Mouse (Mus musculus) MEL (cell line): Measurements from ENCODE around the gene Zdhhc9. TPM values are rescaled to one million over a fixed set of nuclear protein-coding genes. Genes with fewer than 3 reads are reported as not detected.

Experiments
- DNase-seq: peaks from one replicate; pipeline ENCODE4 v3.0.0; 2011; ENCODE audit warnings: low read depth, low spot score
- H3K27ac ChIP-seq: 2 replicates; pipeline ENCODE4 v1.5.1; 2012; ENCODE audit warnings: low read depth, mild to moderate bottlenecking, control low read depth, low read length, moderate library complexity; ENCODE audit not compliant: control insufficient read depth
- H3K27me3 ChIP-seq, 2 experiments: fragments of 150-350 bp in 1 of 2; sonication (generic) in 1 of 2; 2 replicates each; pipeline ENCODE4 v1.6.1; 2012; ENCODE audit warnings: low read length in 2 of 2, mild to moderate bottlenecking in 2 of 2, improper control_type of control experiment in 1 of 2, moderate library complexity in 1 of 2; ENCODE audit not compliant: insufficient read depth in 2 of 2, control insufficient read depth in 1 of 2
- H3K36me3 ChIP-seq, 2 experiments: 2 replicates each; pipeline ENCODE4 v1.6.1; 2012 to 2014; ENCODE audit warnings: low read length in 2 of 2, improper control_type of control experiment in 1 of 2, inconsistent platforms in 1 of 2, mild to moderate bottlenecking in 1 of 2; ENCODE audit not compliant: insufficient read depth in 2 of 2, control insufficient read depth in 1 of 2
- H3K4me1 ChIP-seq, 2 experiments: fragments of 150-350 bp in 1 of 2; sonication (generic) in 1 of 2; 2 replicates each; pipeline ENCODE4 v1.6.1; 2012; ENCODE audit warnings: low read length in 2 of 2, improper control_type of control experiment in 1 of 2, mild to moderate bottlenecking in 1 of 2; ENCODE audit not compliant: insufficient read depth in 2 of 2, control insufficient read depth in 1 of 2
- H3K4me3 ChIP-seq, 2 experiments: fragments of 150-350 bp in 1 of 2; sonication (generic) in 1 of 2; 2 replicates each; pipeline ENCODE4 v1.5.1; 2012; ENCODE audit warnings: low read depth in 2 of 2, low read length in 2 of 2, mild to moderate bottlenecking in 2 of 2, moderate library complexity in 2 of 2, control low read depth in 1 of 2, improper control_type of control experiment in 1 of 2; ENCODE audit not compliant: control insufficient read depth in 1 of 2, insufficient read depth in 1 of 2
- H3K79me2 ChIP-seq: 2 replicates; pipeline ENCODE4 v1.6.1; 2012; ENCODE audit warnings: mild to moderate bottlenecking, low read length, moderate library complexity; ENCODE audit not compliant: control insufficient read depth, poor library complexity, insufficient read depth
- H3K9ac ChIP-seq: 2 replicates; pipeline ENCODE4 v1.6.1; 2012; ENCODE audit warnings: low read depth, mild to moderate bottlenecking, control low read depth, low read length, moderate library complexity; ENCODE audit not compliant: control insufficient read depth, poor library complexity, severe bottlenecking
- H3K9me3 ChIP-seq: fragments of 150-350 bp; sonication (generic); replicated peaks from 2 replicates; pipeline ENCODE4 v1.6.1; 2012; ENCODE audit warnings: mild to moderate bottlenecking, low read length, improper control_type of control experiment, moderate library complexity; ENCODE audit not compliant: insufficient read depth
- BHLHE40 ChIP-seq: IDR thresholded peaks from 2 replicates; pipeline ENCODE4 v1.6.1; 2012; ENCODE audit warnings: low read depth, mild to moderate bottlenecking, inconsistent platforms, low read length, improper control_type of control experiment, borderline replicate concordance
- CHD1 ChIP-seq: IDR thresholded peaks from 2 replicates; pipeline ENCODE4 v1.6.1; 2012; ENCODE audit warnings: low read depth, mild to moderate bottlenecking, inconsistent platforms, low read length, improper control_type of control experiment
- CHD2 ChIP-seq: IDR thresholded peaks from 2 replicates; pipeline ENCODE4 v1.6.1; 2011; ENCODE audit warnings: low read length, improper control_type of control experiment
- E2F4 ChIP-seq: IDR thresholded peaks from 2 replicates; pipeline ENCODE4 v1.6.1; 2011; ENCODE audit warnings: low read depth, low read length, improper control_type of control experiment, borderline replicate concordance
- EP300 ChIP-seq, 2 experiments: IDR thresholded peaks; 2 replicates each; pipeline ENCODE4 v1.6.1; 2011; ENCODE audit warnings: improper control_type of control experiment in 2 of 2, low read length in 2 of 2, low read depth in 1 of 2, mild to moderate bottlenecking in 1 of 2
- ETS1 ChIP-seq: IDR thresholded peaks from 2 replicates; pipeline ENCODE4 v1.6.1; 2012; ENCODE audit warnings: low read depth, mild to moderate bottlenecking, inconsistent platforms, low read length, improper control_type of control experiment, moderate library complexity
- GABPA ChIP-seq: IDR thresholded peaks from 2 replicates; pipeline ENCODE4 v1.6.1; 2012; ENCODE audit warnings: low read depth, mild to moderate bottlenecking, inconsistent platforms, low read length, improper control_type of control experiment, moderate library complexity
- GATA1 ChIP-seq: IDR thresholded peaks from 2 replicates; pipeline ENCODE4 v1.6.1; 2011; ENCODE audit warnings: low read depth, low read length, improper control_type of control experiment
- HCFC1 ChIP-seq: IDR thresholded peaks from 2 replicates; pipeline ENCODE4 v1.6.1; 2012; ENCODE audit warnings: low read depth, mild to moderate bottlenecking, inconsistent platforms, low read length, improper control_type of control experiment, moderate library complexity
- KAT2A ChIP-seq: conservative IDR thresholded peaks from 2 replicates; pipeline ENCODE4 v1.6.1; 2012; ENCODE audit warnings: low read depth, low read length, improper control_type of control experiment, inconsistent platforms
- MAX ChIP-seq: IDR thresholded peaks from 2 replicates; pipeline ENCODE4 v1.6.1; 2011; ENCODE audit warnings: low read length, improper control_type of control experiment
- MAZ ChIP-seq: IDR thresholded peaks from 2 replicates; pipeline ENCODE4 v1.6.1; 2012; ENCODE audit warnings: low read depth, mild to moderate bottlenecking, inconsistent platforms, low read length, improper control_type of control experiment
- MEF2A ChIP-seq: IDR thresholded peaks from 2 replicates; pipeline ENCODE4 v1.6.1; 2014; ENCODE audit warnings: low read depth, mild to moderate bottlenecking, inconsistent platforms, low read length, improper control_type of control experiment; ENCODE audit not compliant: poor library complexity, insufficient replicate concordance, severe bottlenecking; ENCODE audit errors: extremely low read depth
- MYB ChIP-seq: IDR thresholded peaks from 2 replicates; pipeline ENCODE4 v1.6.1; 2011; ENCODE audit warnings: mild to moderate bottlenecking, low read depth, low read length, improper control_type of control experiment
- NRF1 ChIP-seq: IDR thresholded peaks from 2 replicates; pipeline ENCODE4 v1.6.1; 2014; ENCODE audit warnings: low read depth, mild to moderate bottlenecking, inconsistent platforms, low read length, improper control_type of control experiment, moderate library complexity; ENCODE audit not compliant: poor library complexity, insufficient read depth, severe bottlenecking
- POLR2AphosphoS2 ChIP-seq: IDR thresholded peaks from 2 replicates; pipeline ENCODE4 v1.6.1; 2011; ENCODE audit warnings: low read length, improper control_type of control experiment
- RAD21 ChIP-seq: IDR thresholded peaks from 2 replicates; pipeline ENCODE4 v1.6.1; 2011; ENCODE audit warnings: mild to moderate bottlenecking, low read depth, low read length, improper control_type of control experiment
- SIN3A ChIP-seq: IDR thresholded peaks from 2 replicates; pipeline ENCODE4 v1.6.1; 2012; ENCODE audit warnings: low read length, improper control_type of control experiment, inconsistent platforms
- SMC3 ChIP-seq: IDR thresholded peaks from 2 replicates; pipeline ENCODE4 v1.6.1; 2011; ENCODE audit warnings: low read depth, low read length, improper control_type of control experiment
- TAL1 ChIP-seq: IDR thresholded peaks from 2 replicates; pipeline ENCODE4 v1.6.1; 2012; ENCODE audit warnings: mild to moderate bottlenecking, inconsistent platforms, low read length, moderate library complexity, mixed read lengths
- TBP ChIP-seq: IDR thresholded peaks from 2 replicates; pipeline ENCODE4 v1.8.0; 2011; ENCODE audit warnings: low read depth, low read length, improper control_type of control experiment
- UBTF ChIP-seq: IDR thresholded peaks from 2 replicates; pipeline ENCODE4 v1.6.1; 2012; ENCODE audit warnings: low read depth, mild to moderate bottlenecking, inconsistent platforms, low read length, improper control_type of control experiment, moderate library complexity, borderline replicate concordance; ENCODE audit not compliant: insufficient read depth
- USF2 ChIP-seq, 2 experiments: IDR thresholded peaks; 2 replicates each; pipeline ENCODE4 v1.6.1; 2011 to 2012; ENCODE audit warnings: improper control_type of control experiment in 2 of 2, low read length in 2 of 2, borderline replicate concordance in 1 of 2, inconsistent platforms in 1 of 2, low read depth in 1 of 2, mild to moderate bottlenecking in 1 of 2; ENCODE audit not compliant: insufficient read depth in 1 of 2
- ZKSCAN1 ChIP-seq: IDR thresholded peaks from 2 replicates; pipeline ENCODE4 v1.6.1; 2012; ENCODE audit warnings: low read depth, mild to moderate bottlenecking, inconsistent platforms, low read length, improper control_type of control experiment, moderate library complexity
- ZMIZ1 ChIP-seq: IDR thresholded peaks from 2 replicates; pipeline ENCODE4 v1.6.1; 2012; ENCODE audit warnings: low read depth, mild to moderate bottlenecking, inconsistent platforms, low read length, improper control_type of control experiment, moderate library complexity
- ZNF384 ChIP-seq: IDR thresholded peaks from 2 replicates; pipeline ENCODE4 v1.6.1; 2012; ENCODE audit warnings: low read depth, mild to moderate bottlenecking, inconsistent platforms, low read length, improper control_type of control experiment
- polyA plus RNA-seq, 2 experiments: library from polyadenylated mRNA; stranded (reverse) in 1 of 2; unstranded in 1 of 2; fragments of >175 nt in 1 of 2; fragments of >200 nt in 1 of 2; gene quantifications; 2 replicates each; pipeline versions ENCODE4 v1.2.1 to v1.2.4; 2012; ENCODE audit warnings: low replicate concordance in 2 of 2, low read depth in 1 of 2; ENCODE audit not compliant: insufficient read length in 2 of 2, insufficient read depth in 1 of 2, missing spikeins in 1 of 2
- total RNA-seq: library from RNA; depleted of rRNA; stranded (reverse); fragments of 300-350 nt; gene quantifications from 2 replicates; pipeline ENCODE4 v1.2.3, GENCODE M21; 2012

Zdhhc9 gene
- total and polyA plus RNA-seq, 3 experiments, result 2.3 to 51.7 (median 8.3) TPM

GRCm38 (mm10) chrX:48181844-48182243 is 26.8 kb downstream of the Zdhhc9 start:
- H3K36me3 ChIP-seq, result no peaks in the 10 kb centered on the region

GRCm38 (mm10) chrX:48170368-48170767 is 38.3 kb downstream of the Zdhhc9 start:
- Histone ChIP-seq H3K4me3 (no peak overlapping the region), H3K27ac (no peak overlapping the region), H3K4me1 (no peaks in the 10 kb centered on the region), H3K9me3 (no peaks in the 10 kb centered on the region), H3K79me2 (no peaks in the 10 kb centered on the region), H3K27me3 (no peaks in the 10 kb centered on the region), H3K9ac (no peak overlapping the region), H3K36me3 (no peaks in the 10 kb centered on the region)
- DNase-seq, result no peak
- TF ChIP-seq EP300 (IDR thresholded peaks at IDR 0.05; ENCODE audit: low read depth in 1 of 2, low read length in 2 of 2) (no peak), E2F4 (no peak), POLR2AphosphoS2 (no peak), ZMIZ1 (no peak), SIN3A (no peak), GATA1 (no peak), MEF2A (no peak), CHD1 (no peak), RAD21 (no peak), BHLHE40 (no peak), TBP (no peak), USF2 (IDR thresholded peaks at IDR 0.05; ENCODE audit: borderline replicate concordance in 1 of 2, insufficient read depth in 1 of 2, low read depth in 1 of 2, low read length in 2 of 2) (no peak), KAT2A (no peak), NRF1 (no peak), UBTF (no peak), ETS1 (no peak), TAL1 (no peak), ZNF384 (no peak), MYB (no peak)

More at GRCm38 (mm10) chrX:48181844-48182243, 26.8 kb downstream of the Zdhhc9 start:
- TF ChIP-seq TAL1 (no peak), KAT2A (no peak), MYB (no peak), NRF1 (no peak), ZNF384 (no peak), MAX (no peak), RAD21 (no peak), MAZ (no peak), ETS1 (no peak), GABPA (no peak), CHD2 (no peak), ZKSCAN1 (no peak), E2F4 (no peak), HCFC1 (no peak), MEF2A (no peak), SMC3 (no peak), POLR2AphosphoS2 (no peak)
- Histone ChIP-seq H3K4me1 (no peaks in the 10 kb centered on the region), H3K27me3 (no peaks in the 10 kb centered on the region), H3K27ac (no peak overlapping the region), H3K4me3 (no peak overlapping the region), H3K9me3 (no peaks in the 10 kb centered on the region), H3K9ac (no peak overlapping the region), H3K79me2 (no peaks in the 10 kb centered on the region)
- DNase-seq, result no peak
